Mouse (Mus musculus) central nervous system, embryonic 11.5 days (tissue): ENCODE data around the gene Kcns1. TPM values are rescaled to one million over a fixed set of nuclear protein-coding genes. Genes with fewer than 3 reads are reported as not detected.

Source experiments
- polyA plus RNA-seq: library from polyadenylated mRNA; depleted of rRNA; stranded (reverse); fragments of >200 nt; gene quantifications from 2 replicates; pipeline ENCODE4 v1.2.3, GENCODE M21; 2012; rRNA removed

Gene Kcns1
- polyA plus RNA-seq: 0.08 and 0.24 TPM in 2 replicates

GRCm38 (mm10) chr2:164170902-164171301 lies at the start of gene Kcns1:
Kcns1 (minus strand) TSS chr2:164171113.

GRCm38 (mm10) chr2:164199626-164200327 lies 28.9 kb upstream of the Kcns1 start, which contains the start of gene Wfdc15a:
Wfdc15a (minus strand) TSS chr2:164200130.

GRCm38 (mm10) chr2:164190576-164190975 lies 19.7 kb upstream of the Kcns1 start, which contains the start of gene Wfdc12:
Wfdc12 (minus strand) TSS chr2:164190608.

GRCm38 (mm10) chr2:164182692-164183255 lies 11.9 kb upstream of the Kcns1 start, which contains the start of gene Wfdc5:
Wfdc5 (minus strand) TSS chr2:164182742.

Other genes with a start within 250 kb of the Kcns1 start
- 146 and 164 TPM in 2 replicates for gene Ywhab, start 176.2 kb downstream of the Kcns1 start, polyA plus RNA-seq
- gene Pabpc1l, start 145.7 kb downstream of the Kcns1 start, polyA plus RNA-seq: 2.5 and 3.7 TPM in 2 replicates
- gene Stk4, start 100.8 kb downstream of the Kcns1 start, polyA plus RNA-seq: 25.4 and 52.5 TPM in 2 replicates
- 31.3 and 37.2 TPM in 2 replicates for gene Tomm34, start 99.9 kb downstream of the Kcns1 start, polyA plus RNA-seq
- gene Wfdc5, start 11.6 kb upstream of the Kcns1 start, polyA plus RNA-seq: not detected in 2 replicates
- gene Wfdc12, start 19.5 kb upstream of the Kcns1 start, polyA plus RNA-seq: not detected in 2 replicates
- gene Wfdc15a, start 29.0 kb upstream of the Kcns1 start, polyA plus RNA-seq: not detected in 2 replicates
- gene Wfdc15b, start 50.5 kb upstream of the Kcns1 start, polyA plus RNA-seq: 0.22 TPM in 1 of 2 replicates, not detected in the other
- not detected in 2 replicates for gene Svs2, start 67.4 kb upstream of the Kcns1 start, polyA plus RNA-seq
- gene Svs3b, start 85.5 kb upstream of the Kcns1 start, polyA plus RNA-seq: not detected in 2 replicates
- not detected in 2 replicates for gene Svs4, start 107.3 kb upstream of the Kcns1 start, polyA plus RNA-seq
- not detected in 2 replicates for gene Svs3a, start 118.2 kb upstream of the Kcns1 start, polyA plus RNA-seq
- not detected in 2 replicates for gene Svs6, start 145.6 kb upstream of the Kcns1 start, polyA plus RNA-seq
- gene Svs5, start 161.6 kb upstream of the Kcns1 start, polyA plus RNA-seq: not detected in 2 replicates
- 0.68 and 1.5 TPM in 2 replicates for gene Slpi, start 218.0 kb upstream of the Kcns1 start, polyA plus RNA-seq
- 0.07 and 0.17 TPM in 2 replicates for gene Rbpjl, start 232.0 kb upstream of the Kcns1 start, polyA plus RNA-seq
- 2.9 and 14.2 TPM in 2 replicates for gene Matn4, start 234.0 kb upstream of the Kcns1 start, polyA plus RNA-seq